Mouse (Mus musculus): ENCODE data around the gene Elf2. TPM values are rescaled to one million over a fixed set of nuclear protein-coding genes. Genes with fewer than 3 reads are reported as not detected.

The Elf2 gene
- polyA plus RNA-seq, 1 experiment: 46.1 TPM

GRCm38 (mm10) chr3:51215681-51216080 is 124.8 kb downstream of the Elf2 start:
- no peak for TF ChIP-seq CTCF (IDR thresholded peaks at IDR 0.05; ENCODE audit: insufficient read depth, low read length)
- TF ChIP-seq POLR2A (IDR thresholded peaks at IDR 0.05; ENCODE audit: borderline replicate concordance, extremely low read depth, low read depth, low read length): no peak
- 79% methylated on average over 6 of the region's 6 CpGs for WGBS
- DNase-seq: no peak
- no peak overlapping the region for H3K4me3 ChIP-seq (replicated peaks; ENCODE audit: extremely low read depth, low read depth, low read length)
- H3K4me1 ChIP-seq (ENCODE audit: control insufficient read depth, insufficient read depth, low read length): no peaks in the 10 kb centered on the region

GRCm38 (mm10) chr3:51213111-51213510 is 127.4 kb downstream of the Elf2 start:
- WGBS: 95% methylated on average over 3 of the region's 3 CpGs
- DNase-seq: no peak
- H3K4me3 ChIP-seq (replicated peaks; ENCODE audit: extremely low read depth, low read depth, low read length): no peak overlapping the region
- no peaks in the 10 kb centered on the region for H3K4me1 ChIP-seq (ENCODE audit: control insufficient read depth, insufficient read depth, low read length)
- TF ChIP-seq POLR2A (IDR thresholded peaks at IDR 0.05; ENCODE audit: borderline replicate concordance, extremely low read depth, low read depth, low read length) (no peak), CTCF (IDR thresholded peaks at IDR 0.05; ENCODE audit: insufficient read depth, low read length) (no peak)

GRCm38 (mm10) chr3:51210485-51210884 is 130.0 kb downstream of the Elf2 start:
- no peak for DNase-seq
- WGBS: 95% methylated on average over 3 of the region's 3 CpGs
- Histone ChIP-seq H3K4me3 (replicated peaks; ENCODE audit: extremely low read depth, low read depth, low read length) (no peak overlapping the region), H3K4me1 (ENCODE audit: control insufficient read depth, insufficient read depth, low read length) (no peaks in the 10 kb centered on the region)
- no peak for TF ChIP-seq POLR2A (IDR thresholded peaks at IDR 0.05; ENCODE audit: borderline replicate concordance, extremely low read depth, low read depth, low read length)
- TF ChIP-seq CTCF (IDR thresholded peaks at IDR 0.05; ENCODE audit: insufficient read depth, low read length): no peak

- no peaks in the 10 kb centered on the region for H3K4me1 ChIP-seq (ENCODE audit: control insufficient read depth, insufficient read depth, low read length)
- no peak for TF ChIP-seq POLR2A (IDR thresholded peaks at IDR 0.05; ENCODE audit: borderline replicate concordance, extremely low read depth, low read depth, low read length)
- no peak for TF ChIP-seq CTCF (IDR thresholded peaks at IDR 0.05; ENCODE audit: insufficient read depth, low read length)
- WGBS: 70% methylated on average over 7 of the region's 7 CpGs
- DNase-seq: no peak
- H3K4me3 ChIP-seq (replicated peaks; ENCODE audit: extremely low read depth, low read depth, low read length): no peak overlapping the region
Observed at GRCm38 (mm10) chr3:51209503-51210314, 130.8 kb downstream of the Elf2 start.

- Histone ChIP-seq H3K4me1 (ENCODE audit: control insufficient read depth, insufficient read depth, low read length) (no peaks in the 10 kb centered on the region), H3K4me3 (replicated peaks; ENCODE audit: extremely low read depth, low read depth, low read length) (no peak overlapping the region)
- no peak for DNase-seq
- 73% methylated on average over 5 of the region's 5 CpGs for WGBS
- TF ChIP-seq CTCF (IDR thresholded peaks at IDR 0.05; ENCODE audit: insufficient read depth, low read length) (no peak), POLR2A (IDR thresholded peaks at IDR 0.05; ENCODE audit: borderline replicate concordance, extremely low read depth, low read depth, low read length) (no peak)
Observed at GRCm38 (mm10) chr3:51208633-51209032, 131.8 kb downstream of the Elf2 start.

GRCm38 (mm10) chr3:51206521-51206920 is 133.9 kb downstream of the Elf2 start:
- Histone ChIP-seq H3K4me1 (ENCODE audit: control insufficient read depth, insufficient read depth, low read length) (no peaks in the 10 kb centered on the region), H3K4me3 (replicated peaks; ENCODE audit: extremely low read depth, low read depth, low read length) (no peak overlapping the region)
- 86% methylated on average over 7 of the region's 7 CpGs for WGBS
- TF ChIP-seq POLR2A (IDR thresholded peaks at IDR 0.05; ENCODE audit: borderline replicate concordance, extremely low read depth, low read depth, low read length): no peak
- no peak for TF ChIP-seq CTCF (IDR thresholded peaks at IDR 0.05; ENCODE audit: insufficient read depth, low read length)
- no peak for DNase-seq

- TF ChIP-seq POLR2A (IDR thresholded peaks at IDR 0.05; ENCODE audit: borderline replicate concordance, extremely low read depth, low read depth, low read length) (no peak), CTCF (IDR thresholded peaks at IDR 0.05; ENCODE audit: insufficient read depth, low read length) (no peak)
- 95% methylated on average over 14 of the region's 14 CpGs for WGBS
Observed at GRCm38 (mm10) chr3:51204897-51205296, 135.6 kb downstream of the Elf2 start.

GRCm38 (mm10) chr3:51204441-51204840 is 136.0 kb downstream of the Elf2 start:
- no peak for DNase-seq
- Histone ChIP-seq H3K4me1 (ENCODE audit: control insufficient read depth, insufficient read depth, low read length) (no peaks in the 10 kb centered on the region), H3K4me3 (replicated peaks; ENCODE audit: extremely low read depth, low read depth, low read length) (no peak overlapping the region)
- 89% methylated on average over 5 of the region's 5 CpGs for WGBS
- no peak for TF ChIP-seq CTCF (IDR thresholded peaks at IDR 0.05; ENCODE audit: insufficient read depth, low read length)
- no peak for TF ChIP-seq POLR2A (IDR thresholded peaks at IDR 0.05; ENCODE audit: borderline replicate concordance, extremely low read depth, low read depth, low read length)

More at GRCm38 (mm10) chr3:51204897-51205296, 135.6 kb downstream of the Elf2 start:
- DNase-seq: no peak
- no peak overlapping the region for H3K4me3 ChIP-seq (replicated peaks; ENCODE audit: extremely low read depth, low read depth, low read length)
- H3K4me1 ChIP-seq (ENCODE audit: control insufficient read depth, insufficient read depth, low read length): no peaks in the 10 kb centered on the region

- no peak for DNase-seq
- TF ChIP-seq CTCF (IDR thresholded peaks at IDR 0.05; ENCODE audit: insufficient read depth, low read length): no peak
- no peaks in the 10 kb centered on the region for H3K4me1 ChIP-seq (ENCODE audit: control insufficient read depth, insufficient read depth, low read length)
- no peak overlapping the region for H3K4me3 ChIP-seq (replicated peaks; ENCODE audit: extremely low read depth, low read depth, low read length)
- WGBS: 82% methylated on average over 6 of the region's 6 CpGs
Observed at GRCm38 (mm10) chr3:51203906-51204305, 136.6 kb downstream of the Elf2 start.

Other genes with a start within 250 kb of the Elf2 start
- gene Noct, start 116.2 kb downstream of the Elf2 start, polyA plus RNA-seq (2012; rRNA removed): 8.2 and 9.9 TPM in 2 replicates
- not detected in 2 replicates for gene Mgarp, start 56.1 kb upstream of the Elf2 start, polyA plus RNA-seq (2012; rRNA removed)
- 88.1 and 106 TPM in 2 replicates for gene Ndufc1, start 68.3 kb upstream of the Elf2 start, polyA plus RNA-seq (2012; rRNA removed)
- gene Naa15, start 74.5 kb upstream of the Elf2 start, polyA plus RNA-seq (2012; rRNA removed): 2.1 and 3.9 TPM in 2 replicates
- gene Rab33b, start 143.3 kb upstream of the Elf2 start, polyA plus RNA-seq (2012; rRNA removed): 12.9 and 16.6 TPM in 2 replicates
- gene Setd7, start 220.2 kb upstream of the Elf2 start, polyA plus RNA-seq (2012; rRNA removed): 16.8 and 23.5 TPM in 2 replicates